Mouse (Mus musculus) G1E-ER4 (cell line): ENCODE results near the gene Smcr8. TPM values are rescaled to one million over a fixed set of nuclear protein-coding genes. Genes with fewer than 3 reads are reported as not detected.
"Not testable (repeated sequence)": the region's sequence is repeated elsewhere in the genome, so short reads cannot be mapped to it uniquely, and the experiment has no call there.

Experiments used
- GATA1 ChIP-seq: IDR thresholded peaks from one replicate; pipeline ENCODE4 v1.8.0; 2012; ENCODE audit warnings: low read length, inconsistent platforms
- polyA plus RNA-seq: library from polyadenylated mRNA; stranded (reverse); fragments of >175 nt; gene quantifications from 2 replicates; pipeline ENCODE4 v1.2.3, GENCODE M21; 2012

Gene Smcr8
- polyA plus RNA-seq, 1 experiment: 1.2 TPM

- TF ChIP-seq GATA1: no peak
Observed at GRCm38 (mm10) chr11:60811054-60811460, 33.7 kb downstream of the Smcr8 start.

- not testable (repeated sequence) for TF ChIP-seq GATA1
Observed at GRCm38 (mm10) chr11:60811618-60812017, 34.3 kb downstream of the Smcr8 start, which contains the start of gene Shmt1. Gene Shmt1, minus strand, starts transcription at chr11:60811718.

GRCm38 (mm10) chr11:60816398-60816797 is 39.1 kb downstream of the Smcr8 start:
- TF ChIP-seq GATA1: no peak

- TF ChIP-seq GATA1: no peak
Observed at GRCm38 (mm10) chr11:60823771-60824170, 46.4 kb downstream of the Smcr8 start.

- no peak for TF ChIP-seq GATA1
Observed at GRCm38 (mm10) chr11:60825191-60825590, 47.9 kb downstream of the Smcr8 start.

GRCm38 (mm10) chr11:60826700-60827099 is 49.4 kb downstream of the Smcr8 start:
- no peak for TF ChIP-seq GATA1

- TF ChIP-seq GATA1: no peak
Observed at GRCm38 (mm10) chr11:60827241-60827945, 50.1 kb downstream of the Smcr8 start.

GRCm38 (mm10) chr11:60828903-60829302 is 51.6 kb downstream of the Smcr8 start:
- no peak for TF ChIP-seq GATA1

GRCm38 (mm10) chr11:60830433-60831052 is 53.2 kb downstream of the Smcr8 start, which contains the start of gene Dhrs7b:
Gene Dhrs7b, plus strand, starts transcription at chr11:60830631.
- no peak for TF ChIP-seq GATA1

GRCm38 (mm10) chr11:60836897-60837296 is 59.6 kb downstream of the Smcr8 start:
- no peak for TF ChIP-seq GATA1

Other genes with a start within 250 kb of the Smcr8 start
- 25.9 and 29.0 TPM in 2 replicates for gene Alkbh5, start 241.1 kb upstream of the Smcr8 start, polyA plus RNA-seq
- 18.2 and 24.1 TPM in 2 replicates for gene Llgl1, start 77.8 kb upstream of the Smcr8 start, polyA plus RNA-seq
- 57.2 and 186 TPM in 2 replicates for gene Flii, start 50.3 kb upstream of the Smcr8 start, polyA plus RNA-seq
- gene Mief2, start 49.1 kb upstream of the Smcr8 start, polyA plus RNA-seq: 20.2 and 22.2 TPM in 2 replicates
- gene Top3a, start 159 bp upstream of the Smcr8 start, polyA plus RNA-seq: 5.2 and 9.2 TPM in 2 replicates
- 4.5 and 10.2 TPM in 2 replicates for gene Shmt1, start 34.2 kb downstream of the Smcr8 start, polyA plus RNA-seq
- gene Dhrs7b, start 53.1 kb downstream of the Smcr8 start, polyA plus RNA-seq: 2.5 and 3.4 TPM in 2 replicates
- gene Tmem11, start 101.7 kb downstream of the Smcr8 start, polyA plus RNA-seq: 28.2 and 38.7 TPM in 2 replicates
- 4.5 and 5.8 TPM in 2 replicates for gene Natd1, start 137.2 kb downstream of the Smcr8 start, polyA plus RNA-seq
- 284 and 406 TPM in 2 replicates for gene Map2k3, start 154.5 kb downstream of the Smcr8 start, polyA plus RNA-seq
- not detected in 2 replicates for gene Kcnj12, start 245.0 kb downstream of the Smcr8 start, polyA plus RNA-seq